Mouse (Mus musculus) embryo, embryonic 11.5 days (tissue): ENCODE data around the gene Tcf12.

Experiments
- DNase-seq: peaks from one replicate; pipeline ENCODE4 v3.0.0-alpha.2; 2012; ENCODE audit warnings: low read depth, low spot score

Gene Tcf12

DNA sequence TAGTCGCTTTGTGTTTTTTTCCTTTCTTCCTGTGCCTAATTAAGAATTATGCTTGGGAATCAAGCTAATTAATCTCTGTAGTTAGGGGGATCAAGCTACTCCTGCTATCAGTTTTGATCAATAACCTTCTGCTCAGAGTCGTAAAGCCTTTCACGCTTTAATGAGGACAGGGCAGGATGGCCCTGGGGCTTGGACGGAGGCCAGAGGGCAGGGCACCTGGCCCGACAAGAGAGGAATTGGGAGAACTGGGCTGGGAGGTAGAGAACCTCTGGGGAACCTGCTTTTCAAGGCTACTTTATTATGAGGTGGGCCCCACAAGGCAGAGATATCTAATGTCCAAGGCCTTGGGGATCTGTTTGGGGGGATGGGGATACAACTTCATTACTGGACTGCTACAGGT, 274.3 kb downstream of the Tcf12 start:
- DNase-seq = no peak

DNA sequence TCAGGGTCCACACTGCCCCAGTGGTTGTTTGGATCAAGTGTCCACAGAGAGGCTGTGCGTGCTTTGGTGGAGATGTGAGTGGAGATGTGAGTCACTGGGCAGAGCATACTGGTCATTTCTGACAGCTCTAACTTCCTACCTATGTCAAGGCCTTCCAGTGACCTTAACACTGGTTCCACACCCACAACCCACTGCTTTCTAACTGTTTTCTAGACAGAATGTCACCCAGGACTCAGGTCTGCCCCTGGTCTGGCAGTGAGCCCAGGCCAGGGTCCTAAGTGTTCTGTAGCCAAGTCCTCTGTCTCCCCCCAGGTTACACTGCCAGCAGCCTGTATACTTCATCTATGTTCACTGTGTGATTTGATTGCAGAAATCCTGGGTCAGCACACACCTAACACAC, 275.3 kb downstream of the Tcf12 start:
- no peak for DNase-seq

DNA sequence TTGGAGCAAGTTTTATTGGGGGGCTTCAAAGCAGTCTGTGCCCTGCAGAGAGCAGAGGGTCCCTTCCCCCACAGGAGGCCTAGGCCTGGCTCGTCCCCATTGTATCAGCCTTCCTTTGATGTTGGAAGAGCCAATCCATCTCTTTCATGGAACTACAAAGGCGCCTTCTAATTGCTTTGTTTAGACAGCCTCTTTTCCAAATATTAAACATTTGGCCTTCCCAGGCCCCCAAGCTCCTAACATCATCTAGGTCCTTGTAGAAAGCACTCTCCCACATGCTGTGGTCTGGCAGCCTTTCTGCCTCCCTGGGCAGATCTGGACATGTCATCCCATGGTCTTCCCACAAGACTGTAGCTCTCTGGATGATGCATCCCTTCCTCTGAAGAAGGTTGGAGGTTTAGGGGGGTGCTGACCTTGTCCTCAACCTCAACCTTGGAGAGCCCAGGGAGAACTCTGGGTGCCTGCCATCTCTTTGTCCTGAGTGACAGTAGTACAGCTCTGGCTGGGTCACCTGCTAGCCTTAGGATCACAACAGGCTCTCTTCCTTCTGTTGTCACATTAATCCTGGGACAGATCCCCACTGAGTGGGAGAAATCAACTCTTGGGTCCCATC, 276.4 kb downstream of the Tcf12 start:
- no peak for DNase-seq

DNA sequence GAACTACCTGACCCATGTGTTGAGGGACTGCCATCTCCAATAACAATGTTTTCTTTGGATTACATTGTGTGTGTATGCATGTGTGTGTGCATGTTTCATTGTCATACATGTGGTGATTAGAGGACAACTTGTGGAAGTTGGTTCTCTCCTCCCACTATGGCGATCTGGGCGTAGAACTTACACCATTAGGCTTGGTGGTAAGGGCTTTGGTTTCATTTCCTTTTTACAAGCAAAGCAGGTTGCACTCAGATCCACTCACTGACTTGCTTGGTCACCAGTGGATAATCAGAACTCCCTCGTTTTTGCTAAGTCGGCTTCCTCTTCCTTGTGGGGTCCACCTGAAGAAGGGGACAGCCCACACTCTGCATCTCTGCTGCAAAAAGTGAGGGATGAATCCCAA, 277.0 kb downstream of the Tcf12 start:
- no peak for DNase-seq

DNA sequence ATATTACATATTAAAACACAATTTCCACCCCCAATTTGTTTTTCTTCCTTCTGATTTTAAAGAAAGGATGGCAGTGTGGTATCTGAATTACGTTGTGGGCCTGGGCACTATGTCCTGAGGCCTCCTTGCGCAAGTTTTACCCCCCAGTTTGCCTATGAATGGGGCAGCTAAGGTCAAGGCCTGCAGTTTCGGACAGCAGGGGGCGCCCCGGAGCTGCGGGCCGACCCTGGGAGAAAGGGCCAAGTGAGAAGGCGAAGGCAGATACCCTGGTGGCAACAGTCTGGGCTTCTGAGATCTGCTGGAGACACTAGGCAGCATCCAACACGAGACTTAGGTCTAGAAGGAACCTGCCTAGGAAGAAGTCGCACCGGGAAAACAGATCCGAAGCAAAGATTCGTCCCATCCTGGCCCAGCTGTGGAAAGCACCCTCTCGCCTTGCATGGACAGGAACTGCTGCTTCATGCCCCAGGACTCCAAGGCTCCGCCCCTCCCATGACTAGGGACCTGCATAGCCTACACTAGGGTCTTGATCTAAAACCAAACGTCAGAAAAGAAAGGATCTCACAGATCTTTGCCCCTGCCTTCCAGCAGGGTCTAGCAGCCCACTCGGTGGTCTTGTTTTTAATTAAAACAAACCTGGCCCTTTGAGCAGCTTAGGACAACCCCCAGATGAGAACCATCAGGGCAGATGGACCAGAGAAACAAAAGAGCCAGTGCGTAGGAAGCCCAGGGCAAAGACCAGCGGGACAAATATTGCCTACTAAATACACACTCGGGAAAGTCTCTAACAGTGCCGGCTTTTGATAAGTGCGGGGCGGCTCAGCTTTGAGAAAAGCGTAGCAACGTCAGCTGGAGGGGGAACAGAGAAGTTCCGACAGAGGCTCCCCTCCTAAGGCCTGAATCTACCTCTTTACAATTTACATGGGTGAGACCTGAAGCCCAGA, 279.6 kb downstream of the Tcf12 start:
- peak; percentile 42 for DNase-seq

DNA sequence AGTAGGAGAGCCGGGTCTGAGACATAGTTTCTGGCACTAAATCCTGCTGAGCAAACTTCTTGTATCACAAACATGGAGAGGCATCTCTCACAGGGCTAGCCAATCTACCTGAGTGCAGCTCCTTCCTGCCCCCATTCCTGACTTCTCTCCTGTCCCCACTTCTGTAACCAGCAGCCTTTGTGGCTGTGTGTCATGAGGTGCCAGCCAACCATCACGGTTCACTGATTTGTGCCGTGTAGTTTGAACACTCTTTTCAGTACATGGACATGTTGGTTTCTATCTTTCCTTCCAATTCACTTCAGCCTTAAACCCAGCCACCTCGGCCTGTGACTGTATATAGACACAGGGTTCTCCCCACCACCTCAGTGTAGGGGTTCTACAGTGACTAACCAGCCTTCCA, 280.7 kb downstream of the Tcf12 start:
- DNase-seq = no peak

DNA sequence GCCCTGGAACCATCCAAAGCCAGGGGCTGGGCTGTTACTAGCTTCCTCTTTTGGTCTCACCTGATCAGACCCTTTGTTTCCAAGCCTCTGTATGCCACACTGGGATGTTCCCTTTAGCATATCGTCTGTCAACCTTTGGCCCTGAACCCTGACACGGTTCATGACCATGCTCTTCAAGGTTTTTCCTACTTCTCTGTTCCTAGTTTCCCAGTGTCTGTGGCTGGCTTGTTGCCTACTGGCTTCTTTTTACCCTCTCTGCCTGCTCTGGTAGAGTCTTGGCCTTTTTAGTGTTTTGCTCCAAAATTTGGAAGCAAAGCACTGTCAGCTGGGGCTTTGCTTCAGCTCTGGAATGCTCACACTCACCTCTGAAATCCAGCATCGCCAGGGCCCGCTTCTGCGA, 281.3 kb downstream of the Tcf12 start:
- no peak for DNase-seq

DNA sequence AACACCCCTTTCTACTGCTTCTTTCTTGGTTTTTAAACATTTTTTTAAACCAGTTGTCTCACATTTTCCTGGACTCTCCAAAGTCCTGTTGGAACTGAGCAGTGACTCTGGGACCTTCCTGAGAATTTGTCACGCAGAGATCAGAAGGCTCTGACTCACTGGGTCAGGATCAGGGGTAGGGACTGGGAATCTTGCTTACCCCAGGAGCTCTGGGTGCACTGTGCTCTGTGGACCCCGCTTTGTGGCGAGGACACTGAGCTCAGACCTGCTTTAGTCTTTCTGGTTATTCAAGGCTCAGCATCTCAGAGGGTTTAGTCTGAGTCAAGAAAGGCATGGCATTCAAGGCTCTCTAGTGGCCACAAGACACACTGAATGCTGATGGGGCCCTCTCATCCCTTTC, 281.9 kb downstream of the Tcf12 start:
- no peak for DNase-seq

DNA sequence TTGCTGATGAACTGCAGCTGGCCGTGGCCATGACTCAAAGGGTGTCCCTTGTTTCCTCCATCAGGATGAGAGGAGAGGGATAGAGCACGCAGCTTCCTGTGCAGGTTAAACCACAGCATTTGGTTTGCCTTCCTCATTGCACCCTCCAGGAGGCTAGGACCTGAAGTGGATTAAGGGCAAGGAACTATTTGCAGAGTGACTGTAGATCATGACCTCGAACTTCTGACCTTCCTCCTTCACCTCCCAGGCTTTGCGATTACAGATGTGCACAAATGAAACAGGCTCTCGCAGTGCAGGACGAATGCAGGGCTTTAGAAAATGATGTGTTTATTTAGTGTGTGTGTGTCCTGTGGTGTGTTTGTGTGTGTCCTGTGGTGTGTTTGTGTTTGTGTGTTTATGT, 282.5 kb downstream of the Tcf12 start:
- DNase-seq = no peak

DNA sequence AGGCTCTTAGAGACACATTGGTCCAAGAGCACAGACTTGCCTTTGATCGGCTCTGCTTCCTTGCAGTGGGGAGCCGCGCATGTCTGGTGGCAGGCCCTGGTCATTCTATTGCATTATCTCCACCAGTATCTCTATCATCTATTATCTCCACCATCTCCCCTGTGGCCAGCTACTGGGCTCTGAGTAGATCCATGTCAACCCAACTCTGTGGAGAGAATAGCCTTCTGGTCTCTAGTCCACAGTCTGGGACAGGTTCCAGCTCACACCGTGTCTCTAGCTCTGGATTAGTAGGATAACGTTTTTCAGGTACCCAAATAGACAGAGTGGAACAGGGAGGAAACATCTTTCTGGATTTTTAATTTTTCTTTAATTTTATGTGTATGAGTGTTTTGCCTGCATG, 284.3 kb downstream of the Tcf12 start:
- no peak for DNase-seq

DNA sequence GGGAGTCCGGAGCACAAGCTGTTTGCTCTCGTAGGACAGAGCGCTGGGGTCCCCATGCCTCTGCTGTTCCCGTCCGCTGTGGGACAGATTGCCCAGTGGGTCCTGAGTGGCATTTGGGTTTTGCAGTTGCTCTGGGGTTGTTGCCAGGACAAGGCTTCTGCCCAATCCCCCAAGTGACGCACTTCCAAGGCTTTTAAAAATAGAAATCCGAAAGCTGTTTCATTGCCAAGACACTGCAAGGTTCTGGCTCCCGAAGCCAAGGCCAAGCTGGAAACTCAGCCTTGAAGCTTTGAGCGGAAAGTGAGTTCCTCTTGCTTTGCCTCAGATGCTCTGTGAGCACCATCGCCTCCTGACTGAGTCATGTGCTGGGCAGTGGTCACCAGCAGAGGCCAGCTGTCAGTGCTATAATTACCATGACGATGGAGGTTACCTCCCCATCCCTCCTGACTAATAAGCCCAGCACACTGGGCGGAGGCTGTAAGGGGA, 285.6 kb downstream of the Tcf12 start:
- no peak for DNase-seq

DNA sequence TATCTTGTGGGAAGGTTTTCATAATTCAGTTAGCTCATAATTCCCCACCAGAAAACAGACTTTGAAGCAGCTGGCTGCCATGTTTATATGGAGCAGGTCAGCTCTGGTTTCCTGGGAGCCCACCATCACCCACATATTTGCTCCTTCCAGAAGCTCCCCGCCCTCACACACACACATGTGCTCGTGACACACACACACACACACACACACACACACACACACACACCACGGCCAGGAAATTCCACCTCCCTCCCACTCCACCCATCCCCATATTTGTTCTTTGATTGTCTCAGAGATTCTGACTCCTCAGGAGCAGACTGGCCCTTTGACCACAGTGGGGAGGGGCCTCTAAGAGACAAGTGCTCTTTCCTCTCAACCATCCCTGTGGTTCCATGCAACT, 289.7 kb downstream of the Tcf12 start:
- DNase-seq = no peak

DNA sequence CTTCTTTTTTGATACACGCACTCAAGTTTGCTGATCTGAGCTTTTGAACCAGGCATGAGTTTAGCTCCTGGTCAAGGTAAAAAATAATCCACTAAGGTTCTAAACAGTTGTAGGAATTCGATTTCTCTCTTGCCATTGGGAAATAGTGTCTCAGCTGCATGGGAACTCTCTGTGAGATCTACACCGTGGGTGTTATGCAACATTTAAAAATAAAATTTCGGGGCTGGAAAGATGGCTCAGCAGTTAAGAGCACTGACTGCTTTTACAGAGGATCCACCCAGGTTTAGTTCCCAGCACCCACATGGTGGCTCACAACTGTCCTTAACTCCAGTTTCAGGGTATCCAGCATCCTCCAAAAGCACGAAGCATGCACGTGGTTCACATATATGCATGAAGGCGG, 293.2 kb downstream of the Tcf12 start:
- DNase-seq = no peak

DNA sequence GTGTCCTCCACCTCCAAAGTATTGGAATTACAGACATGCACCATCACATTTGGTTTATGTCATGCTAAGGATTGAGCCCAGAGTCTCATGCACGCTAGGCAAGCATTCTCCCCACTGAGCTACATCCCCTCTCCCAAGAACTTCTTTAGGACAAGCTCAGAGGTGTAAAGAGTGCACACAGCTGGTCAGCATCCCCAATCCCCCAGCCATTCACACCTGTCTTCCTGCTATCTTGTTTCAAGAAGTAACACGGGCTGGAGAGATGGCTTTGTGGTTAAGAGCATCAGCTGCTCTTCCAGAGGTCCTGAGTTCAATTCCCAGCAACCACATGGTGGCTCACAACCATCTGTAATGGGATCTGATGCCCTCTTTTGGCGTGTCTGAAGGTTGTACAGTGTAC, 295.6 kb downstream of the Tcf12 start:
- no peak for DNase-seq

DNA sequence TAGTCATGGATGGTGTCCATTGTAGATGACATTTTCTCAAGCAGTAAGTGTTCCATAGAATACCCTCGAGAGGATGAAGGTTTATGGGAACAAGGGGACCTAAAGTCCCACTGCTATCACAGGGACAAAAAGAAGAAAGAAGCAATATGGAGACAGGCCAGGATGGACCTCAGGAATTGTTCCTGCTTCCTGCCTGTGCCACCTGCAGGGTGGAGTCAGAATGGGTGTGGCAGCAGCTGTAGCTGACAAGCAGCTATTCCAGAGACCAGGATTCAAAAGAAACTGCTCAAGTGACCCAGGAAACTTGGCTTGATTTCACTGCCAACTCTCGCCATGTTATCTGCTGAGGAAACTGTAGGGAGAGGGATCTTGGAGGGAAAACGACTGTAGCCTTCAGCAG, 298.1 kb downstream of the Tcf12 start:
- no peak for DNase-seq

DNA sequence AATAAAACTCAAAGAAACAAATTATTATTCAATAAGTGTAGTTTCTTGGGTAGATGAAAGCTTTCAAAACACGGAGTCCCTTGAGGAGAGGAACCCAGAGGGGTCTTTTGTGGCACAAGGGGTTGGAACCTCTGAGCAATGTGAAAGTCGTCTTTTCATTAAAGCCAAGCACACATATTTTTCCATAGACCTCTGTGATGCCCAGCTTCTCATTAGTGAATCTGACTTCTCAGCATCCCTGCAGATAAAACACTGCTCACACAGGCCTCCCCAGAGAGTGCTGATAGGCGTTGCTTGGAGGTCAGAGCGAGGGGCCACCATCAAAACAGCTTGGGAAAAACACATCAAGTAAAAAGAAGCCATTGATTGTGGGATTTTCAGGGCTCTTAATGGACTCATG, 298.8 kb downstream of the Tcf12 start:
- DNase-seq = no peak

DNA sequence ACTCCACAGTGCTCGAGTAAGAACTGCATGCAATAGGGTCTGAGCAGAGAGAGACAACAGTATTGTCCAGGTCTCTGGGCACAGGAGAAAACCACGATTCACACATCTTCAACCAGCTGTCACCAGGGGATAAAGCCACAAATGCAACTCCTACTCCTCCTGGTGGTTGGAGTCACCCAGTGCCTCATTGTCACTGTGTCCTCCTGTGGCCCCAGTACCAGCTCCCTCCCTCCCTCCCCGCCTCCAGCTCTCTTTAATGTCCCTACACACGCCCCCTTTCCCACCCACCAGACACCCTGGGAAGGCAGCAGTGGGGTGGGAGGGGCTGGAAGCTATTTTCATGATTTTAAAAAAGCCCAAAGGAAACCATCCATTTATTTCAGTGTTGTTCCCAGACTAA, 299.3 kb downstream of the Tcf12 start:
- DNase-seq = no peak

DNA sequence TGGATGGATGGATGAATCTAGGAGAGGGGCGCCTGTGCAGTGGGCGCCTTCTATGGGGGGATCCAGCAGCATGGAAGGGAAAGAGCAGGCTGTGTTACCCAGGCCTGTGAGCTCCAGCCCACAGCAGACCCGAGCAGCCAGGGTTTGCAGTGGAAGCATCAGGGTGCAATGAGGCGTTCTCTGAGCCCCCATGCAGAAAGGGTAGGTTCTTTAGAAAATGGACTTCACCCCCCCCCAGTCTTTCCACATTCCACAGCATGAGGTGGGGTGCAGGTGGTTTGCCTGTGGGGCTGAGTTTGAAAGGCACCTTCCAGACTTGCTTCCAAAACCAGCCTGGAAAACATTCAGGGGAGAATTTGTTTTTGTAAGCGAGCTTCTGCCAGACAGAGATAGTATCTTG, 300.3 kb downstream of the Tcf12 start:
- DNase-seq = no peak

DNA sequence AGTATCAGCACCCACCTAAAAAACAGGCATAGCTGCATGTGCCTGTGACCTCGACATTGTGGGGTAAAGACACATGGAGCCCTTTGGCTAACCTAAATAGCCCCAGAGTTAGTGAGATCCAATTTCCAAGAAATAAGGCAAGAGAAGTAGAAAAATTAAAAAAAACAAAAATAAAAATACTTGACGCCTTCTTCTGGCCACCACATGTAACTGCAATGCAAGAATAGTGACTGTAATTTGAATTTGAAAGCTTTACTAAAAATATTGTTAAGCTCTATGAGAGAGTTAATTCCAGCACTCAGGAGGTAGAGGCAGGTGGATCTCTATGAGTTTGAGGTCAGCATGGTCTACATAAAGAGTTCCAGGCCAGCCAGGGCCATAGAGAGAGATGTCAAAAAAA, 300.9 kb downstream of the Tcf12 start:
- no peak for DNase-seq

DNA sequence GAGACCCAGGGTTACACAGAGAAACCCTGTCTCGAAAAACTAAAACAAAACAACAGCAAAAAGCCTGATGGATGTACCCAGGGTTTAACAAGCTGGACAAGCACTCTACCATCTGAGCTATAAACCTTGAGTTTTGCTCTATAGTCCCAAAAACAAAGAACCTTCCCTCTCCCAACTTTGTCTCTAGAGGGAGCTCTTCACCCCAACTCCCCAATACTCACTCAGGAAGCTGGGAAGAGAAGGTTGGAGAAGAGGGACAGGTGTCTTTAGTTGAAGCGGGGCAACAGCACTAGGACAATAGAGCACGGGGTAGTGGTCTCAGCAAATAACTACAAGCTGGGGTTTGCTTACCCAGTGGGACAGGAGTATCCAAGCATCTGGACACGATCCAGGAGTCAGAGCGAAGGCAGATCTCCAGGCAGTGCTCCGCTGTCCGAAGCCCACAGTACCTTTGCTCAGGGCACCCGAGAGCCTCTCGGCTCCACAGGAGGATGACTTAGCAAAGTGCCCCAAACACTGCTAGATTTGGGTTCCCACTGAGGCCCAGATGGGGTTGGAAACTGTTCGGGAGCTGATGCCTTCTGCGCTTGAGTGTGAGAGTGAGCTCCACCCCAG, 302.9 kb downstream of the Tcf12 start:
- DNase-seq = no peak

DNA sequence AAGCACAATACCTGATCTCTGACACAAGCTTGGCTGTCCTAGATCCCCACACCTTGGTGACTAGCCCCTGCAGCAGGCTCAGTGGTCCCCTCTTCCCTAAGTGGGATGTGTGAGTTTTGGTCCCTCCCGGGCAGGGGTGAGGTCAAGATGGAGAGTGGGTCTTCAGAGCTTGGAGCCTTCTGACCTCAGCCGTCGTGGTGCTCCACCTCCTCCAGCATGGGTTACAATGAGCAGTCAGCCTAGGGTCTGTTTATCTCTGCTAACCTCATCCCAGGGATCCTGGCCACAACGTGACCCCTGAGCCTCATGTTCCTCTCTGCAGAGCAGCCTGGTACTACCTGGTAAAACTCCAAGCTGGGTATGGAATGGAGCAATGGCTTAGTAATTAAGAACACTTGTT, 303.9 kb downstream of the Tcf12 start:
- DNase-seq = no peak

DNA sequence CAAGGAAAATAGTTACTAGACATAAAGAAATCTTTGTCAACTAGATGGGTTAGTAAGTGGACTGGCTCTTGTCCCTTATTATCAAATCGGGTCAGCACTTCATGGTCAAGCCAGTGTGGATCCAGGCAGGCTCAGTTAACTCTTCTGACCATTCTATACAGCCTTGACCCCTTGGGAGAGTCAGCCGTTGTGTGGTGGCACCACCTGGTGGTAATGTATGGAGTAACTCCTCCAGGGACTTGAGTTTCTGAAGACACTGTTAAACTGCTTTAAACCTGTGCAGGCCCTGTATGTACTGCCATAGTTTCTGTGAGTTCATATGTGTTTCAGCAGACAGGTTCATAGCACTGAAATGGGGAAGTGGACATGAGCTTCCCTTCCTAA, 305.3 kb downstream of the Tcf12 start:
- peak; percentile 63 for DNase-seq
